Mouse (Mus musculus): ENCODE measurements around the gene Wdpcp. TPM values are rescaled to one million over a fixed set of nuclear protein-coding genes. Genes with fewer than 3 reads are reported as not detected.
A peak's percentile ranks its signal among the peaks of the same experiment; 100 is the strongest.
"Not testable (repeated sequence)": the region's sequence is repeated elsewhere in the genome, so short reads cannot be mapped to it uniquely, and the experiment has no call there.

Gene Wdpcp
- polyA plus RNA-seq (2015; fragmentation: Nextera tagmentation; extraction: Ambion mirVana), result 10.8 and 10.9 TPM in 2 replicates

DNA sequence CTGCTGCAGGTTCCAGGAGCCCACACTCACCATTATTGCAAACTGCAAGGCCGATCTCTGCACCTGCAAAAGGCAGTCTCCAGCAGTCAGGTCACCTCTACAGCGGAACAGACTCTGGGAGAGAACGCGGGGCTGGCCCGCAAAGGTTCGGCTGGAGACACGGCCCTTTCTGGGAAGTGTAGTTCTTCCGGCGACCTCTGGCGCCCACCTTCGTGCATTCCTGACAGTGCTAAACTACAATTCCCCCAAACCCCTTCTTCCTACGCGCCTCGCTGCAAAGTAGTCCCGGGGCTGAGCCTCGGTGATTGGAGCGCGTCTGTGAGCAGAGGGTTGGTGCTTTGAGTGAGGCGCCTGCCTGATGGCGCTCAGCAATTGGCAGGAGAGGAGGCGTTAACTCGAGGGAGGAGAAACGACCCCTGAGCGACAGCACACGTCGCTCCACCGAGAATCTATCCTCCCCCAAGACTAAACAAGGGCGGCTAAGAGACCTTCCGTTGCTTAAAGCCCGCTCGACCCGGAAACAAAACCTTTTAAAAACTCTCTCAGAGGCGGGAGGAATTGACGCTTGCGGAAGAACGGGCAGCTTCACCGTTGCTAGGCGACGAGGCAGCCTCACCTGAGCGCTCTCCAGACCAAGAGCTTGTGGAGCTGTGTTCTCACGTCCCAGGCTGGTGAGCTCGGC is at the start of gene Wdpcp, which contains the start of gene Mdh1:
TSS of gene Wdpcp (plus strand) at position 536 of the 682 bp plus-strand sequence.
TSS of gene Mdh1 (minus strand) at position 668 of the 682 bp plus-strand sequence.
- peak within 1 kb of the TSS; percentile 85 for H3K9ac ChIP-seq
- H3K27me3 ChIP-seq, result no peaks in the 10 kb centered on the region
- peaks cover 31% of the 10 kb centered on the region for H3K4me1 ChIP-seq (replicated peaks)
- no peaks in the 10 kb centered on the region; the same call in 1 of the 2 replicates for H3K36me3 ChIP-seq
- ATAC-seq (ENCODE audit: low read depth), result peak; percentile 100
- no peaks in the 10 kb centered on the region for H3K9me3 ChIP-seq
- 1% methylated on average over 42 of the region's 42 CpGs for WGBS
- H3K4me3 ChIP-seq, result peak within 1 kb of the TSS; percentile 62
- H3K4me2 ChIP-seq, result peak within 1 kb of the TSS; percentile 86
- H3K27ac ChIP-seq (replicated peaks), result peak within 1 kb of the TSS; percentile 83

DNA sequence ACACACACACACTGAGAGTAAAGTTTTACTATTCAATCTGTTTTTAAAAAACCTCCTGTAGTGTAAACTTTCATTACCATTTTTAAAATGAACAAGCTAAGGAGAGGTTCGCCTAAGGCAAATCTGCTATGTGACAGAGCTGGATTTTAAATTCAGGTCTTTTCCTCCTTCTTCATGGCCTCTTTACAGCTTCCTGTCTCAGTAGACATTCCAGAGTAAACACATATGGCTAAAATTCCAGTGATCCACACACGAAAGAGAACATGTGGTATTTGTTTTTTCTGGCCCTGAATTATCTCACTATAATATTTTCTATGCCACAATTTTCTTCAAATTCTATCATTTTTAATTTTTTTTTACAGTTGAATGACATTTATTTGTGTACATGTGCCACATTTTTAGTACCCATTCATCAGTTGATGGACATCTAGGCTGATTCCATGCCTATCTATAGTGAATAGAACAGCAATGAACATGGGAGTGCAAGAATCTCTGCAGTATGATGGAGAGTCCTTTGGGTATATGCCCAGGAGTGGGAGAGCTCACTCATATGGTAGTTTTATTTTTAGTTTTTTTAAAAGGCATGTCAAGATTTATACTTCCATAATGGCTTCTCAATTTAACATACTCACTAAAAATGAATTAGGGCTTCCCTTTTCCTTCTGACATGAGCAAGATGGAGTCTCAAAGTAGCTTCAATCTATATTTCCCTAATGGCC is 43.2 kb upstream of the Wdpcp start:
- Histone ChIP-seq H3K36me3 (no peaks in the 10 kb centered on the region), H3K9me3 (no peaks in the 10 kb centered on the region), H3K27me3 (no peaks in the 10 kb centered on the region), H3K4me3 (no peak overlapping the region), H3K4me1 (replicated peaks) (no peaks in the 10 kb centered on the region), H3K27ac (replicated peaks) (no peak overlapping the region), H3K4me2 (no peak overlapping the region), H3K9ac (no peak overlapping the region)
- ATAC-seq (ENCODE audit: low read depth), result no peak
- WGBS, result 73% methylated on average over 2 of the region's 2 CpGs

DNA sequence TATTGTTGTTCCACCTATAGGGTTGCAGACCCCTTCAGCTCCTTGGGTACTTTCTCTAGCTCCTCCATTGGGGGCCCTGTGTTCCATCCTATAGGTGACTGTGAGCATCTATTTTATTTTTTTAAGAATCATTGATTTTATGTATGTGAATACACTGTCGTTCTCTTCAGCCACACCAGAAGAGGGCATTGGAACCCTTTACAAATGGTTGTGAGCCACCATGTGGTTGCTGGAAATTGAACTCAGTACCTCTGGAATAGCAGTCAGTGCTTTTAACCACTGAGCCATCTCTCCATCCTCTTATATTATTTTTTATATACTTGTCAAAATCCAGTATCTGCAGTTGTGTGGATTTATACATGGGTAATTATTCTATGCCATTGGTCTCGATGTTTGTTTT is 41.2 kb upstream of the Wdpcp start:
- WGBS, result 84% methylated on average over 2 of the region's 2 CpGs
- not testable (repeated sequence) for ATAC-seq (ENCODE audit: low read depth)

GRCm38 (mm10) chr11:21540072-21540471 is 32.0 kb upstream of the Wdpcp start:
- ATAC-seq (ENCODE audit: low read depth), result no peak
- Histone ChIP-seq H3K4me1 (replicated peaks) (no peaks in the 10 kb centered on the region), H3K9ac (no peak overlapping the region), H3K27ac (replicated peaks) (no peak overlapping the region), H3K36me3 (no peaks in the 10 kb centered on the region), H3K9me3 (no peaks in the 10 kb centered on the region), H3K4me2 (no peak overlapping the region), H3K27me3 (no peaks in the 10 kb centered on the region), H3K4me3 (no peak overlapping the region)
- WGBS, result 72% methylated on average over 2 of the region's 2 CpGs

More for the DNA sequence above, 41.2 kb upstream of the Wdpcp start:
- not testable (repeated sequence) for H3K36me3 ChIP-seq; H3K27ac ChIP-seq (replicated peaks); H3K4me3 ChIP-seq; H3K9me3 ChIP-seq; H3K27me3 ChIP-seq; H3K4me2 ChIP-seq; H3K9ac ChIP-seq; H3K4me1 ChIP-seq (replicated peaks)

DNA sequence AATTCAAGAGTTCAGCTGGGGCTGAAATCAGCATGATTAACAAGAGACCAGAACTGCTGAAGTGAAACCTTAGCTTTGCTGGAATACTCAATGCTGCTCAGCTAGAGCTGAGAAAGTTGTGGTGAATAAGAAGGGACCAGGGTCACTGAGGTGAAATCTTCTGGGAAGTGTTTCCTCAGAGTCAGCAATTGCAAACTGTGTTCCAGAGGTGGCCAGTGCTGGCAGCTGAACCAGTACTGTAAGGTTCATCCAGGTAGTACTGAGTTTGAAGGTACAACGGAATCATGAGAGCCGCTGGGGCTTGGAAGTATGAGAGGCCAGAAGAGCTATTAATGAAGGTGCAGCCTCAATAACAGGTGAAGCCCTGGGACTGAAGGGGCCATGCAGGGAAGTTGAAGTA is 31.4 kb upstream of the Wdpcp start:
- H3K4me2 ChIP-seq, result no peak overlapping the region
- no peak overlapping the region for H3K9ac ChIP-seq
- 95% methylated on average over 2 of the region's 2 CpGs for WGBS
- H3K9me3 ChIP-seq, result no peaks in the 10 kb centered on the region
- no peaks in the 10 kb centered on the region for H3K4me1 ChIP-seq (replicated peaks)
- no peak overlapping the region for H3K27ac ChIP-seq (replicated peaks)
- no peak for ATAC-seq (ENCODE audit: low read depth)
- no peaks in the 10 kb centered on the region for H3K27me3 ChIP-seq
- no peaks in the 10 kb centered on the region for H3K36me3 ChIP-seq
- no peak overlapping the region for H3K4me3 ChIP-seq

DNA sequence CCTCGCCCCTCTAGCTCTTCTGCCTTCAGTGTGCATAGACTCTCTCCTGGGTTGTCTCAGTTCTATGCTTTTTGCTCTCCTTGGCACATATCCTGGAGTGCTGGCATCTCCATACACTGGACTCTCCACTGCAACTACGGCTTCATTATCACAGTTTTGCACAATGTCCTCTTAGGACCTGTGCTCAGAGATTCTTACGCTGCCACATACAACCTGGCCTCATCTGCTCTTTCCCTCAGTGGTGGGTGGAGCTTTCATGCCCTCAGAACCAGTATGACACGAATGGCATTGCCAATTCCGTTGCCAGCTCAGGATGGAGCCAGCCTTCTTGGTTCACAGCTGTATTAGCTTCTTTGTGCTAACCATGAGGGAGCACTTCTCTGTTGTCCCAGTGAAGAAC is 29.3 kb upstream of the Wdpcp start:
- WGBS, result 81% methylated on average over 5 of the region's 5 CpGs

GRCm38 (mm10) chr11:21545021-21545420 is 27.0 kb upstream of the Wdpcp start:
- no peaks in the 10 kb centered on the region for H3K36me3 ChIP-seq
- H3K4me1 ChIP-seq (replicated peaks), result no peaks in the 10 kb centered on the region
- H3K27me3 ChIP-seq, result no peaks in the 10 kb centered on the region
- H3K27ac ChIP-seq (replicated peaks), result no peak overlapping the region
- no peak overlapping the region for H3K4me3 ChIP-seq
- H3K4me2 ChIP-seq, result no peak overlapping the region
- H3K9ac ChIP-seq, result no peak overlapping the region
- H3K9me3 ChIP-seq, result no peaks in the 10 kb centered on the region
- no peak for ATAC-seq (ENCODE audit: low read depth)
- WGBS, result 68% methylated on average over 2 of the region's 2 CpGs

More for the DNA sequence above, 29.3 kb upstream of the Wdpcp start:
- Histone ChIP-seq H3K4me2 (no peak overlapping the region), H3K9me3 (no peaks in the 10 kb centered on the region), H3K36me3 (no peaks in the 10 kb centered on the region), H3K27me3 (no peaks in the 10 kb centered on the region), H3K4me3 (no peak overlapping the region), H3K27ac (replicated peaks) (no peak overlapping the region), H3K4me1 (replicated peaks) (no peaks in the 10 kb centered on the region), H3K9ac (no peak overlapping the region)
- ATAC-seq (ENCODE audit: low read depth), result no peak

GRCm38 (mm10) chr11:21545951-21546350 is 26.1 kb upstream of the Wdpcp start:
- Histone ChIP-seq H3K36me3 (no peaks in the 10 kb centered on the region), H3K4me2 (no peak overlapping the region), H3K27ac (replicated peaks) (no peak overlapping the region), H3K9me3 (no peaks in the 10 kb centered on the region), H3K4me3 (no peak overlapping the region), H3K4me1 (replicated peaks) (no peaks in the 10 kb centered on the region), H3K27me3 (no peaks in the 10 kb centered on the region), H3K9ac (no peak overlapping the region)
- ATAC-seq (ENCODE audit: low read depth), result no peak

GRCm38 (mm10) chr11:21546671-21547070 is 25.4 kb upstream of the Wdpcp start:
- Histone ChIP-seq H3K4me3 (no peak overlapping the region), H3K4me1 (replicated peaks) (no peaks in the 10 kb centered on the region), H3K9ac (no peak overlapping the region), H3K27ac (replicated peaks) (no peak overlapping the region), H3K36me3 (no peaks in the 10 kb centered on the region), H3K4me2 (no peak overlapping the region), H3K9me3 (no peaks in the 10 kb centered on the region), H3K27me3 (no peaks in the 10 kb centered on the region)
- 67% methylated on average over 1 of the region's 1 CpGs for WGBS
- no peak for ATAC-seq (ENCODE audit: low read depth)

- H3K4me1 ChIP-seq (replicated peaks), result no peaks in the 10 kb centered on the region
- no peak overlapping the region for H3K27ac ChIP-seq (replicated peaks)
- ATAC-seq (ENCODE audit: low read depth), result no peak
- no peak overlapping the region for H3K9ac ChIP-seq
- H3K4me2 ChIP-seq, result no peak overlapping the region
- no peak overlapping the region for H3K4me3 ChIP-seq
- no peaks in the 10 kb centered on the region for H3K9me3 ChIP-seq
- H3K27me3 ChIP-seq, result no peaks in the 10 kb centered on the region
- no peaks in the 10 kb centered on the region for H3K36me3 ChIP-seq
These were observed 24.5 kb upstream of the Wdpcp start for GRCm38 (mm10) chr11:21547518-21547917.

- Histone ChIP-seq H3K27ac (replicated peaks) (no peak overlapping the region), H3K4me3 (no peak overlapping the region), H3K4me2 (no peak overlapping the region), H3K9me3 (no peaks in the 10 kb centered on the region), H3K4me1 (replicated peaks) (no peaks in the 10 kb centered on the region), H3K27me3 (no peaks in the 10 kb centered on the region), H3K9ac (no peak overlapping the region), H3K36me3 (no peaks in the 10 kb centered on the region)
- 92% methylated on average over 2 of the region's 2 CpGs for WGBS
- ATAC-seq (ENCODE audit: low read depth), result no peak
These were observed 23.0 kb upstream of the Wdpcp start for GRCm38 (mm10) chr11:21549052-21549451.

DNA sequence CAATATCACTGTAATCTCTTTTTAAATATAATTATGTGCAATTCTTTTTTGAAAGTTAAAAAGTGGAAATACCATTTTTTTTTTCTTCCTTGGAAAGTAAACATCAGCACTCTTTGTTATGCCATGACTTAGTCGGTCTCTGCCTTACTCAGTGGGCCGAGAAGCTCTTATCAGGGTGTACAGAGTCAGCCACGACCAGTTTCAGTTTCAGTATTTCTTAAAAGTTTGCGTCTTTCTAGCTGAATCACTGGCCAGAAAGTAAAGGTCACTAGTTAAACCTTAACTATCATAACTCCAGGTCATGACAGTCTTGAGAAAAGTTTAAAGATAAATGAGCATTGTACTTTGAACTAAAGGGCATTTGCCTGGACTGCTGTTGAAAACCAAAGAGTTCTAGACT is 22.3 kb upstream of the Wdpcp start:
- no peaks in the 10 kb centered on the region for H3K27me3 ChIP-seq
- WGBS, result 88% methylated on average over 4 of the region's 4 CpGs

More for the DNA sequence above, 22.3 kb upstream of the Wdpcp start:
- Histone ChIP-seq H3K36me3 (peaks cover under 1% of the 10 kb centered on the region; the same call in 1 of the 2 replicates), H3K9ac (no peak overlapping the region), H3K27ac (replicated peaks) (no peak overlapping the region), H3K4me1 (replicated peaks) (no peaks in the 10 kb centered on the region), H3K4me2 (no peak overlapping the region), H3K9me3 (no peaks in the 10 kb centered on the region), H3K4me3 (no peak overlapping the region)
- ATAC-seq (ENCODE audit: low read depth), result no peak
